Mouse (Mus musculus) CD4-positive, CD25-positive, alpha-beta regulatory T cell, adult 2 months (primary cell): ENCODE results near the gene Banf2.

Source experiments
- DNase-seq: peaks from one replicate; pipeline ENCODE4 v3.0.0-alpha.2; 2012; ENCODE audit warnings: low read depth, low spot score

The Banf2 gene

GRCm38 (mm10) chr2:144022441-144022840 lies 10.4 kb upstream of the Banf2 start:
- no peak for DNase-seq

- no peak for DNase-seq
Measured at GRCm38 (mm10) chr2:144025361-144025760, 7.5 kb upstream of the Banf2 start.

DNA sequence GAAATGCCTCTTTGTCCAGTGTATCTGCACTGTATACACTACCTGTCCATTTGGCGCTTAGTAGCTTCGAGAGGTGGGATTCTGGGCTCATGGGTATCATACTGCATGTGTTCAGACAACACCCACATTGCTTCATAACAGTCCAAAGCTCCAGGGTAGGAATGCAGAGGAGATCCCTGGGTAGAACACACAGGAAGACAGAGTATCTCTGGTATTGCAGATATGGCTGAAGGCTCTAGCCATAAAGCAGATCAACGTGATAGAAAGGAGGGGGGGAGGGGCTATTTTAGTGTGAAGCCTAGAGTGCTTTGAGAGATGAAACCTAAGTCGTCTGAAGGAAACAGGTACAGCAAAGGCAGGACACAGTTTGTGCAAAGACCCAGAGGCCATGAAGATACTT lies 6.4 kb upstream of the Banf2 start:
- DNase-seq = no peak

GRCm38 (mm10) chr2:144030791-144031190 lies 2.1 kb upstream of the Banf2 start:
- DNase-seq = no peak

GRCm38 (mm10) chr2:144044726-144045125 lies 11.9 kb downstream of the Banf2 start:
- no peak for DNase-seq

- DNase-seq = no peak
Measured at GRCm38 (mm10) chr2:144045756-144046560, 13.1 kb downstream of the Banf2 start.

DNA sequence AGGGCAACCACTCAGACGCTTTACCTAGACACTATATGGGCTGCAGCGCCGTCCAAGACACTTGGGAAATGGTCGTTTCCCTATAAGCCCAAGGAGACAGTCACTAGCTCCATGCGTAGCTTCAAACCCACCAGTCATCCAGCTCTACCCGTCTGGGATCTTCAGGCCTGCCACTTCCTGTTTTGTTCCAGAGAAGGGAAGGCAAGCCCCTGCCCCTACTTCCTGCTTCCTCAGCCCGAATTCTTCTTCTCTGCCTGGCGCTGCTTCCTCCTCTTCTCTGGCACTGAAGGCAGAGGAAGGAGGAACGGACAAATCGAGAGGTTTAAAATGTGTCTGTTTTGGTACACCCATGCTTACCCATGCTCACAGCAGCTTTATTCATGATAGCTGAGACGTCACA lies 14.1 kb downstream of the Banf2 start:
- DNase-seq = no peak

- DNase-seq = no peak
Measured at GRCm38 (mm10) chr2:144050146-144050680, 17.4 kb downstream of the Banf2 start.

DNA sequence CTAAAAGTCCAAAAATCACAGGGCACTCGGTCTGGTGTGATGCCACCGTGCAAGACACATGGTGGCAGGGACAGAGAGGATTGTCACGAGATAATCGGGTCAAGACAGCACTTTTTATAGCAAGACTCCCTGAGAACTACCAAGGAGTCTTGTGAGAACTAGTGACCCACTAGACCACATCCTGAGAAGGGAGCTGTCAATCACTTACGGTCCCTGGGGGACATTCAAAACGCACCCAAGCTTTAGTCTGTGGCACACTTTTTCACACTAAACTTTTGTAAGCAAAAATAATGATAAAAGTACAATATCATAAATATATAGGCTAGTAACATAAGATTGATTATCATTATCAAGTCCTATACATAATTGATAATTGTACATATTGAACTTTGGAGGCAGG lies 18.0 kb downstream of the Banf2 start:
- DNase-seq = no peak

DNA sequence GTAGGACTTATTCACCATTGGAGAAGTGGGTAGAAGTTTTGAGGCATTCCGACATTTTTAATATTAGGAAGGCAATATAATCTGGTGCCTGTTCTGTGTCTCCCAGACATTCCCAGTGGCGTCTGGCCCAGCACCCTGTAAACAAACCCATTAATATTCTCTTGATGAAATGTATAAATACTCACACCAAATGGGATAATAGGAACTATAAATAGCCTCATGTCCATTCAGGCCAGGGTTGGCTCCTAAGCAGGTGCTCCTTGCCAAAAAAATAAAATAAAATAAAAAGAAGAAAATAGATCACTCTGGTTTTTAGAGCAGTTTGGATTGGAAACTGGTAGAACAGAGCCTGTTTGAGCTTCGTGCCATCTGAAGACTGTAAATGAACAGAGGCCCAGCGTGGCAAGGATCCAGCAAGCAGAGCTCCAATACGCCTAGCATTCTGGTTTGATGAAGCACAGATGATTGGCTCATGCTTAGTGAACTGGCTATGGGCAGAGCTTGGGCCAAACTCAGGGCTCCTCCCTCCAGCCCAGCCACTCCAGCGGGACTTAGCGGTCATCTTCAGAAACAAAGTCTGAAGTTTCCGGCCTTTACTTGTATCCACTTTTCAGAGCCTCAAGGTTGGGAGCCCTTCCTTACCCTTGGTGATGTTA lies 19.7 kb downstream of the Banf2 start:
- no peak for DNase-seq

DNA sequence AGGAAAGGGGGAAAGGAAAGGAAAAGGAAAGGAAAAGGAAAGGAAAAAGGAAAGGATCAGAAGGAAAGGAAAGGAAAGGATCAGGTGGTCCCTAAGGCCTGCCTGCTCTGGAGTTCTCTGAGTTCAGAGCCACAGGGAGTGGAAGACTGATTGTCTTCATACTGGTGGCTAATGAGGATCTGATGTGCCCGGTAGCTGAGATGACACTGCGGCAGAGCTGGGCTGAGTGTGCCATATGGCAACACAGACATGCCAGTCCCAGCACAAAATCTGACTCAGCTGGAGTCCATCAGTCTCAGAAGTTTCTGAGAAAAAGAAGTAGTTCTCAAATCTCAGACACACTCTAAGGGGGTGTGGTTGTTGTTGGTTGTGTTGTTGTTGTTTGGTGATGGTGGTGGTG lies 24.9 kb downstream of the Banf2 start:
- no peak for DNase-seq

DNA sequence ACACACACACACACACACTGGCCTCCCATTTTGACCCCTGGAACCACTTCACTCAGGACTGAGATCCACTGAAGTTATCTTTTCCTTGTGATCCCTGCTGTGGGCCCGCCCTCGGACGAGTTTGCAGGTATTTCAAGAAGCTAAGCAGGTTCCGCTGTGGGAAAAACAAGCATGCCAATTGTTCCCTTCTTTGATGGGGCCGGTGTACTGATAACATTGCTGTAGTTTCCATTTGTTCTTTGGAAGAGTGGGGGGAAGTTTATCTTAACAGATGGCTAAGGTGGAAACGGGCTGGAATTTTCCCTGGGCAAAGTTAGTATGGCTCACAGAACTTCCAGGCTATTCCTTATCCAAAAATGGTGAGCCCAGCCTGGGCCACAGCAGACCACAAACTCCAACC lies 28.8 kb downstream of the Banf2 start:
- no peak for DNase-seq

DNA sequence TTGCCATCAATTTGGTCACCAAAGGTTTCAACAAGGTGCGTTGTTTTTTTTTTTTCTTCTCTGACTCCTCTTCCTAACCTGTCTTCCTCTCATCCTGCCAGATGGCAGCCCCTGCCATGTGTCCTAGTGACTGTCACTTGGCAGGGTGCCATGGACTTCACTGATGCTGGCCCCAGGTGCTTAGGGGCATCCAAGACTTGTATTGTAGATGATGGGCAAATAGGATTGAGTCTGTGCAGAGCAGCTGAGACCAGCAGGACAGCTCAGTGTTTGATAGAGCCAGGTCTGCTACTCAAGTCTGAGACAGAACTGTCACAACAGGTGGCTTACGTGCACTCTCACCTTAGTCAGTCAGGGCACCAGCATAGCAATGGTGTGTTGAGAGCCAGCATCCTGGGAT lies 32.6 kb downstream of the Banf2 start:
- DNase-seq = no peak

- DNase-seq = no peak
Measured at GRCm38 (mm10) chr2:144069663-144070062, 36.8 kb downstream of the Banf2 start.

DNA sequence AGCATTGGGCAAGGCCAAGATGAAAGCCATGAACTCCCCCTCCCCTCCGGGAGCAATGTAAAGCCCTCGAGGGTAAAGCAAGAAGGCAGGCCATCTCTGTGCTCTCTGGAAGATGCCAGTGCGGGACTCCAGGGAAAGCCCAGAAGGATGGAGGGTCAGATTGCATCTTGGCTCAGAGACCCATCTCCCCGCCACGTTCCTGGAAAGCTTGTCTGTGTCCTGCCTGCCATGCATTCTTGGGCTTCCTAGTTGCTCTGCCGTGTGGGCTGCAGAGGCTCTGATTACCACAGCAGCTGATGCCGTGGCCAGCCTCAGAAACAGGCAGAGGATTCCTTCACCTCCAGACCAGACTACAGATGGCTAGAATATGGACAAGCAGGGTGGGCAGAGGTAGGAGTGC lies 37.6 kb downstream of the Banf2 start:
- no peak for DNase-seq

DNA sequence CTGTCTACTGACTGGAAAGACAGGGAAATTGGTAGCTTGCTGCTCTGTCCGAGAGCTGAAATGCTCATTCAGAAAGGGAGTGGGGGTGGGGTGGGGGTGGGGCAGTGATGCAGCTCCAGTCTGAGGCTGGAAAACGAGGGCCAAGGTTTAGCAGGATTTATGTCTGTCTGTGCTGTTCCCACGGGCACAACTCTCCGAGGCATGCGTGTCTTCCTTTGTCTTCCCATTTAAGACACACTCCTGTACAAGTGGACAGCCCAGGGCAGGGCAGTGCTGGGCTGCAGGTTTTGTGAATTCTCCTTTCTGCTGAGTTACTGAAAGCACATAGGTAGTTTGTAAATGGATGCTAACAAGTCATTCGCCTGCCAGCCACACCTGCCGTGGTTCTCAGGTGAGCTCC lies 39.8 kb downstream of the Banf2 start:
- no peak for DNase-seq

DNA sequence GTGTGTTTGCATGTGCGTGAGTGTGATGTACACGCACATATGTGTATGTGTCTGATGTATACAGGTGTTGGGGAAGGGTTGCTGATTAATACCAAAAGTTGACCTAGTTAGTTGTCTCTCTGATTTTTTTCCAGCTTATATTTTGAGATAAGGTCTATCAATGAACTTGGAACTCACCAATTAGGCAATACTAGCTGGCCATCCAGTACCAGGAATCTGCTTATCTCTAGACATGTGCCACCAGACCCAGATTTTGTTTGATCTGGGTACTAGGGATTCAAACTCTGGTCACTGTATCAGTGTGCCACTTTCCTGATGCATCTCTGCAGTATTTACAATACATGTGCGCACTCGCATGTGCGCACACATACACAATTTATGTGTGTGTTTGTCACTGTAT lies 41.2 kb downstream of the Banf2 start:
- no peak for DNase-seq

DNA sequence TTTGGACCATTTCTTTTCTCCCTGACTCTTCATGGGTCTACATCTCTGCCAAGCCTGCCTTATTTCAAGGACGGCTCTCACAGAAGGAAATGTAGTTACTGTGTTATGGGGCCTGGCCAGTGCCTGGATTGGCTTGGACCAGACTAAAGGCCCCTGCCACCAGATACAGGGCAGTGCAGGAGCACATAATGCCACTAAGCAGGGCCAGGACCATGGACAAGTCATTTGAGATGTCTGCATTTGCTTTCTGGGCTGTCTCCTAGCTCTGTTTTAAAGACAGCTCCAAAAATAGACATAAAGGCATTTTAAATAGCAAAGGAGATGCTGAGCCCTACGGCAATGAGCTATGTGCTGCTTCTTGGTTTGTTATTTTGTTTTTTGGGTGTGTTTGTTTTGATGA lies 43.8 kb downstream of the Banf2 start:
- DNase-seq = no peak

DNA sequence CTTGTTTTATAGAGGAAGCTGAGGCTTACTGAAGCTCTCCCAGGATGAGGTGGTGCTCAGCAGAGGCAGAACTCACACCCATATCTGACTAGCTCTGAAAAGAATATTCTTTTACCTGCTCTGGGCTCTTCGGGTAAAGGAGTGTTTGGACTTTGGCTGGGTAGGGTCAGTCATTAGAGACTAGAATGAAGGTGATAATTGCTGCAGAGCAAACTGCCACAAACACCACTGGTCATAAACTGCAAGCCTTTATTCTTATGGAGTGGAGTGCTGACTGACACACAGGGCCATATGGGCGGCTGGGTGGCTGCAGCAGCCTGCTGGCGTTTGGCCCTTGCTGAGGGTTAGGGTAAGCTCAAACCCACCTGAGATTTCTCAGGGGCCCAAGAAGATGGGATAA lies 46.0 kb downstream of the Banf2 start:
- DNase-seq = no peak

DNA sequence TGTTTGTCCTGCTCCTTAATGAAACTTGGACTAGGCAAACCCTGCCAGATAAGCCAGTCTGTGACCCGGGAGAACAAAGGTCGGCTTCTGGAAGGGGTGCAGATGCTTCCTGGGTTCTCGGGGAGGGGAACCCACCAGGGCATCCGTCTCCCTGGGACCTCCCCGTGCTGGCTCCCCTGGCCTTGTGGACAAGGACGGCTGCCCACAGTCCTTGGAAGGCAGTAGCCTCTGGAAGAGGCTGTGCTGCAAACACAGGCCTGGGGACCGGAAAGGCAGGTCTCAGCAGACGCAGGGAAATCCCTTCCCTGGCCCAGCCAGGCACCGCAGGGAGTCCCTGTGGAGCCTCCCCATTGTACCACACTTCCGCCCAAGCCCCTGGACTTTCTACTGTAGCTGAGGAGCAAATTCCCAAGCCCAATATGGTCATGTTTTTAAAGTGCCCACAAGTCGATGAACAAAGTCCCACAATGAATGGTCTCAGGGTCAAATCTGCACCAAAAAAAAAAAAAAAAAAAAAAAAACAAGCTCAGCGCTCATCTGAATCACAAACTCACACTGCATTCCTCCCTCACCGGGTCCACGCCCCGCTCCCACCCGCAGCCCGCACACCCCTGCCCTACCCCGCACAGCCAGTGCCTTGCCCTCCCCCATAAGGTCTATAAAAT lies 53.5 kb downstream of the Banf2 start:
- DNase-seq = no peak

DNA sequence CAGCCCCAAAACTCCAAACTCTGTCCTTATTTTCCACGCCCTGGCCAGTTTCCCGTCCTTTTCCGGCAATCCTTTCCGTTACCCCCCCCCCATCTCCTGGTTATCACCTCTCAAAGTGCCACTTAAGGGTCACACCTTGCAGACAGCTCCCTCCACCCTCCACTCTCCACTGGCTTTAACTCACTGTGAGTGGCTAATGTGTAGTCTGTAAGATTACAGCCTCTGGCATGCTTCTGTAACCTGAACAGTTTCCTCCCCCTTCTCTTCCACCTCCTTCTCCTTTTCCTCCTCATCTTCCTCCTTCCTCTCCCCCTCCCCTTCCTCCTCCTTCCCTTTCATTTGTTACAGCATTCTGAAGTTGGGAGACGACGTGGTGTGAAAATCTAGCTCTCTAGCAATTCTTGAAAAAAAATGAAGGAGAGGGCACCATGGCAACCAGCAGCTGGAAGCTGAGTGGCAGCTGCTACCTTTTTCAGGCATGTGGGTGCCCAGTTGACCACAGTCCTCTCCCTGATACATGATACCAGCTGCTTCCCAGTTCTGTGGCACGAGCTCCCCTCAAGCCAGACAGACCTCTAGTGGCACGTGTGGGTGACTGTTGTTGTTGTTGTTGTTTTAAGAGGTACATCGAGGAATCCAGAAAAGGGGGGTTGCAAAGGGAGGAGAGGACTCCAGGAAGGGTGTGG lies 55.2 kb downstream of the Banf2 start:
- DNase-seq = no peak

DNA sequence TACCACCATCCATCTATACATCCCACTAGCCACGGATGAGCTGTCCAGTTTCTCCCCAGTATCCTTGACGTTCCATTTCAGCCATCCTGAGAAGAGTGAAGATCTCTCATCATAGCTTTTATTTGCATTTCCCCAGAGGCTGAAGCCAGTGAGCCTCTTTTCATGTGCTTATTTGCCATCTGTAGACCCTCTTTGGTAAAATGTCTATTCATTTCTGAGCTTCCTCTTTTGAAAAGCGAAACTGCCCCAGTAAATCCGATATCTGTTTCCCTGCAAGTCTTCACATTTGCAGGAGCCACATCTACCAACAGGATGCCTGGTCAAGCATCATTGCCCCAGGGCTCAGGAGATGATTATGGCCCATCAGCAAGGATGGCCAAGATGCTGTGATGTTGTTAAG lies 59.9 kb downstream of the Banf2 start:
- DNase-seq = no peak
